Mouse (Mus musculus): ENCODE results near the gene Zbtb32.

Gene Zbtb32

GRCm38 (mm10) chr7:30598786-30599185 lies at the start of gene Zbtb32:
Zbtb32 (minus strand) TSS chr7:30598909.
- no peak for DNase-seq (ENCODE audit: low spot score in 2 of 2)

GRCm38 (mm10) chr7:30639083-30639482 lies 40.4 kb upstream of the Zbtb32 start:
- DNase-seq (ENCODE audit: low spot score in 2 of 2), result no peak

GRCm38 (mm10) chr7:30636395-30636794 lies 37.7 kb upstream of the Zbtb32 start:
- DNase-seq (ENCODE audit: low spot score in 2 of 2), result no peak

- DNase-seq (ENCODE audit: low spot score in 2 of 2), result no peak
Observed at GRCm38 (mm10) chr7:30635752-30636151, 37.0 kb upstream of the Zbtb32 start, which contains the start of gene Etv2. Etv2 (minus strand) TSS chr7:30635852.

- DNase-seq (ENCODE audit: low spot score in 2 of 2), result no peak
Observed at GRCm38 (mm10) chr7:30634621-30635020, 35.9 kb upstream of the Zbtb32 start.

- DNase-seq (ENCODE audit: low spot score in 2 of 2), result no peak
Observed at GRCm38 (mm10) chr7:30633762-30634412, 35.2 kb upstream of the Zbtb32 start.

- DNase-seq (ENCODE audit: low spot score in 2 of 2), result no peak
Observed at GRCm38 (mm10) chr7:30629013-30629412, 30.3 kb upstream of the Zbtb32 start.

GRCm38 (mm10) chr7:30626647-30627046 lies 27.9 kb upstream of the Zbtb32 start:
- no peak for DNase-seq (ENCODE audit: low spot score in 2 of 2)

- peak; percentile 77 to 83 for DNase-seq (ENCODE audit: low spot score in 2 of 2)
Observed at GRCm38 (mm10) chr7:30625530-30626384, 27.0 kb upstream of the Zbtb32 start, which contains the start of gene Cox6b1. Cox6b1 (minus strand) TSS chr7:30626151.

- no peak for DNase-seq (ENCODE audit: low spot score in 2 of 2)
Observed at GRCm38 (mm10) chr7:30619202-30619601, 20.5 kb upstream of the Zbtb32 start.

GRCm38 (mm10) chr7:30618658-30619057 lies 19.9 kb upstream of the Zbtb32 start:
- DNase-seq (ENCODE audit: low spot score in 2 of 2), result no peak

GRCm38 (mm10) chr7:30615049-30615760 lies 16.5 kb upstream of the Zbtb32 start:
- DNase-seq (ENCODE audit: low spot score in 2 of 2), result no peak

- DNase-seq (ENCODE audit: low spot score in 2 of 2), result no peak
Observed at GRCm38 (mm10) chr7:30614454-30614853, 15.7 kb upstream of the Zbtb32 start.

GRCm38 (mm10) chr7:30613529-30614112 lies 14.9 kb upstream of the Zbtb32 start:
- no peak for DNase-seq (ENCODE audit: low spot score in 2 of 2)

GRCm38 (mm10) chr7:30612654-30613402 lies 14.1 kb upstream of the Zbtb32 start, which contains the start of gene Upk1a:
Upk1a (minus strand) TSS chr7:30612847.
- DNase-seq (ENCODE audit: low spot score in 2 of 2), result no peak

- no peak for DNase-seq (ENCODE audit: low spot score in 2 of 2)
Observed at GRCm38 (mm10) chr7:30610043-30610442, 11.3 kb upstream of the Zbtb32 start.

GRCm38 (mm10) chr7:30608476-30608875 lies 9.8 kb upstream of the Zbtb32 start:
- no peak for DNase-seq (ENCODE audit: low spot score in 2 of 2)

- no peak for DNase-seq (ENCODE audit: low spot score in 2 of 2)
Observed at GRCm38 (mm10) chr7:30607706-30608309, 9.1 kb upstream of the Zbtb32 start.

- no peak for DNase-seq (ENCODE audit: low spot score in 2 of 2)
Observed at GRCm38 (mm10) chr7:30604944-30605343, 6.2 kb upstream of the Zbtb32 start.

- DNase-seq (ENCODE audit: low spot score in 2 of 2), result no peak
Observed at GRCm38 (mm10) chr7:30604424-30604823, 5.7 kb upstream of the Zbtb32 start.

- DNase-seq (ENCODE audit: low spot score in 2 of 2), result no peak
Observed at GRCm38 (mm10) chr7:30602583-30602982, 3.9 kb upstream of the Zbtb32 start.

Data from right cerebral cortex, postnatal 36 days (tissue).